In genomic region chr1:86154133-86154823, GRCm38 (mm10) we compare ENCODE assay signal across 8 mouse cellular contexts. TPM values are rescaled to one million over a fixed set of nuclear protein-coding genes. Genes with fewer than 3 reads are reported as not detected.
DNase-seq lines count a peak whose midpoint lies in the region; ATAC-seq lines count a peak whose summit lies in the region.

Gene Armc9 (plus strand): TSS chr1:86154780.

- peak within 1 kb of the TSS; percentile 77 for H3K27ac ChIP-seq in hindbrain, embryonic 15.5 days (replicated peaks)

- H3K27me3 ChIP-seq in hindbrain, embryonic 15.5 days: no peaks in the 10 kb centered on the region

- H3K4me2 ChIP-seq in hindbrain, embryonic 15.5 days: peak within 1 kb of the TSS; percentile 75

- peak; percentile 100 for ATAC-seq in hindbrain, embryonic 15.5 days (ENCODE audit: low FRiP score, low read depth)

- no peaks in the 10 kb centered on the region for H3K9me3 ChIP-seq in hindbrain, embryonic 15.5 days

- peaks cover 21% of the 10 kb centered on the region for H3K4me1 ChIP-seq in hindbrain, embryonic 15.5 days (replicated peaks)

- WGBS in hindbrain, embryonic 15.5 days: 3% methylated on average over 40 of the region's 40 CpGs

- peak; percentile 98 for DNase-seq in R1 (ENCODE audit: low read depth, low spot score)
- peak; percentile 92 to 96 for DNase-seq in cerebellum, postnatal 25 days
- peak; percentile 97 for DNase-seq in frontal cortex, postnatal 36 days (ENCODE audit: low spot score in 2 of 2)
- DNase-seq in left cerebral cortex, adult 11 months (ENCODE audit: low spot score): peak; percentile 93
- peak; percentile 95 to 96 for DNase-seq in lung, postnatal 4 days
- DNase-seq in retina, postnatal 7 days (ENCODE audit: low read depth, low spot score): peak; percentile 87
- peak; percentile 84 for DNase-seq in urinary bladder, adult 2 months (ENCODE audit: low spot score)

- H3K4me3 ChIP-seq in hindbrain, embryonic 15.5 days: peak within 1 kb of the TSS; percentile 94

- H3K9ac ChIP-seq in hindbrain, embryonic 15.5 days: peak within 1 kb of the TSS; percentile 82

- H3K36me3 ChIP-seq in hindbrain, embryonic 15.5 days: peaks cover 9% of the 10 kb centered on the region; the same call in 1 of the 2 replicates

RNA-seq across cellular contexts. Expression of gene Armc9, which starts in this region (rescaled TPM):
- 32.6 and 35.8 TPM in 2 replicates for polyA plus RNA-seq in hindbrain, embryonic 15.5 days (2015; fragmentation: Nextera tagmentation; extraction: Ambion mirVana)
- 8.2 and 9.0 TPM in 2 replicates for polyA plus RNA-seq in urinary bladder, adult 2 months (2012; rRNA removed)

Comparison
In these comparisons a context has a peak if more than half of its experiments do, and no peak if none do; other contexts are left out.
1. Peak in every context shown above with its lines: DNase-seq, ATAC-seq, H3K4me3 ChIP-seq and H3K27ac ChIP-seq.